Mouse (Mus musculus): ENCODE measurements around the gene Rabep1. TPM values are rescaled to one million over a fixed set of nuclear protein-coding genes. Genes with fewer than 3 reads are reported as not detected.
"Not testable (repeated sequence)": the region's sequence is repeated elsewhere in the genome, so short reads cannot be mapped to it uniquely, and the experiment has no call there.

Rabep1 gene
- polyA plus RNA-seq, 1 experiment = 12.3 TPM

GRCm38 (mm10) chr11:70891616-70892015, 47.0 kb downstream of the Rabep1 start:
- DNase-seq (ENCODE audit: low spot score) = no peak

GRCm38 (mm10) chr11:70897680-70898079, 53.1 kb downstream of the Rabep1 start:
- no peak for DNase-seq (ENCODE audit: low spot score)

DNA sequence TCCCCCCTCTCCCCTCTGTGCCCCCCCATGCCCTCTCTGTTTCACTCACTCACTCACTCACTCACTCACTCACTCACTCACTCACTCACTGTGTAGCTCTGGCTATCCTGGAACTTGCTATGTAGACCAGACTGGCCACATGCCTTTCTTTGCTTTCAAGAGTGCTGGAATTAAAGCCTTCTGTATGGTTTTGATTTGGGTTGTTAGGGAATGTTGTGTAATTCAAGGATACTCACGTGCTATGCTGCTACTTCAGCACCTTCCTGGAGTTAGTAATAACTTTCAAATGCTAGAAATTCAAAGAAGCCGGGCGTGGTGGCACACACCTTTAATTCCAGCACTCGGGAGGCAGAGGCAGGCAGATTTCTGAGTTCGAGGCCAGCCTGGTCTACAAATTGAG, 53.6 kb downstream of the Rabep1 start:
- DNase-seq (ENCODE audit: low spot score) = not testable (repeated sequence)

DNA sequence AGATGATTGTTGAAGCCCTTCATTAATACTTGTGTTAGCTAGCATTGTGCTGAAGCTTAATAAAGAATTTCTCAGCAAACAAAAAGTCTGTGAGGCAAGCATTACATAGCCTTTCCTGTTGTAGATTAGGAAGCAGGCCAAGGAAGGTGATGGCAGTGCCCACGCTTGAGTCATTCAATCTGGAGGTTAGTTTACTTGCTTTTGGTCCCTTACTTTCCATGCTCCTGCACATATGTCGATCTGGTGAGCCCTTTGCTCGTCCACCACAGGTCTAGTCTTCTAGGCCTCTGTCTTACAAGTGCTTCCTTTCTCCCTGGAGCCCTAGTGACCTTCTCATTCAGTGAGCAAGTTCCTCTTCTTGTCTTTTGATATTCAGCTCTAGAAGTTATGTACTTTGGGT, 62.1 kb downstream of the Rabep1 start:
- no peak for DNase-seq (ENCODE audit: low spot score)

- no peak for DNase-seq (ENCODE audit: low spot score)
These were observed 66.7 kb downstream of the Rabep1 start for GRCm38 (mm10) chr11:70911323-70911722.

- no peak for DNase-seq (ENCODE audit: low spot score)
These were observed 67.3 kb downstream of the Rabep1 start for GRCm38 (mm10) chr11:70911920-70912319.

DNA sequence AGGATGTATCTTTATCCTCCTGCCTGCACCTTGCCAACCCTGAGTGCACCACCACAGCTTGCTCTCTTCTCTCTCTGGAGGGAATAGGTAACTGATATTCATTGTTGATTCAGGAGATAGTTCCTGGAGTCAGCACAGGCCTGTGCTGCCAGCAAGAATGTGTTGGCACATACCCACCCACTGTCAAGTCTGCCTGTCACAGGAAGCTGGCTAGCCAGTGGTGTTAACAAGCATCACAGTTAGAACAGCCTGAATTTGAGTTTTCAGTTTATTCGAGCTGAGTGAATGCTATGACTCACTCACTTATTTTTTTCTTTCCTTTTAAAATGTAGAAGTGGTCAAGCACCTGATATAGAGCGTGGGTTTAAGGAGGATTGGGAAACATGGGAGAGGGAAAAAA, 73.3 kb downstream of the Rabep1 start:
- DNase-seq (ENCODE audit: low spot score) = no peak

DNA sequence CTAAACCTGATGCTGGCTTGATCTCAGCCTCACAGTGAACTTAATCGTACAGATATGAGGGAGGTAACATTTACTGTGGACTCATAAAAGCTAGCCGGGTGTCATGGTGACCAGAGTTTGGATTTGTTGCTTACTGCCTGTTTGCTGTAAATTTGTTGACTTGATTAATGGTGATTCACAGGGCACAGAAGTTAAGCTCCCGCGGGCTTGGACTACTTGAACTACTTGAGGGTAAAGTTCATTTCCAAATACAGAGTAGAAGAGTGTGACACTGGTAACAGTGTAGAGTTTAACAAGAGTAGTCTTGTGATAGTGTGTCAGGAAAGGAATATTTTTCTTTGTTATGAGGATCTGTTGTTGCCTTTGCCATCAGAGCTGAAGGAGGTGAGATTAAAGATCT, 74.9 kb downstream of the Rabep1 start:
- no peak for DNase-seq (ENCODE audit: low spot score)

DNA sequence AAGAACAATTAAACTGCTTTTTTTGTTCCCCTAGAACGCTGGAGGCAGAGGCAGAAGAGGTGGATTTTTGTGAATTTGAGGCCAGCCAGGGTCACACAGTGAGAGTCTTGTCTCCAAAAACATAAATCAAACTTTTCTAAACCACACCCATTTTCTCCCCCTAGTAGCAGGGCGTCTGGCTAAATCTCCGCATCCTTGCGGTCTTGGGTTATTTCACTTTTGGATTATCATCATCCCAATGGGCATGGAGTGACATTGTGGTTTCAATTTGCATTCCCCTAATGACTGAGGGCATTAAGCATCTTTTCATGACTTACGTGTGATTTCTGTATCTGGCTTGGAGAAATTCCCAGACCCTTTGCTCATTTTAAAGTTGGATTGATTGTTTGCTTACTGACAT, 86.9 kb downstream of the Rabep1 start:
- no peak for DNase-seq (ENCODE audit: low spot score)

DNA sequence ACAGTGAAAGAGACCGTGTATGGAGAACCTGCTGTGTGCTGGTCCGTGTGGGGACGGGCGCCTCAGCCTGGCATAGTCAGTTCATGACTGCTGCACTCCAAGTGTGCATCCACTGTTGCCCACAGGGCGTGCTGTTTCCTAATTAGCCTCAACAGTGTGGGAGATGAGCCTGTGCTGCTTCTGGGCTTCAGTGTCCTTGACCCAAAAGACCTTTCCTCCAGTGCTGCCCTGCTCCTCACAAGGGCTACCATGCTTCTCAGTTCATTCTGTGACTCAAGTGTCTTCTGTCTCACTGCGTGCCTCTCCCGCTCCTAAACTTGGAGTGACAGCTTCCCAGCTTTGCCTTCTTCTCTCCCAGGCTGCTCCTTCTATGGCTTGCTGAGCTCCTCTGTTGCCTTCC, 90.7 kb downstream of the Rabep1 start:
- no peak for DNase-seq (ENCODE audit: low spot score)

GRCm38 (mm10) chr11:70942596-70942995, 98.0 kb downstream of the Rabep1 start:
- DNase-seq (ENCODE audit: low spot score) = no peak

DNA sequence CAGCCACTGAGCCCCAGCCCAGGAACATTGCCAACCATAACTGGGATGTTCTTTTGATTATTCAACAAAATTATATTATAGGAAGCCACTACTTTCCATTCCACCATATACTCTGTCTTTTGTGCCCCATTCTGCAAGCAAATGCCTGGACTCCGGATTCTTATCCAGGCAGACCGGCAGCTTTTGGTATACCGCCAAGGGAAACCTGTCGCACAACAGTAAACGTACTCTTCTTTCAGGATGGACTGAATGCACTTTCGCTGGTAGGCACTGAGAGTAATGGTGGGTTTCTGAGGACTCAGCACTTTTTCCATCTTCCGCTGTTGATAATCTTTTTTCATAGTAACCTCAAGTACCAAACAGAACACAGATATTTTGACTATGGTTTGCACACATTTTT, 99.1 kb downstream of the Rabep1 start:
- no peak for DNase-seq (ENCODE audit: low spot score)

DNA sequence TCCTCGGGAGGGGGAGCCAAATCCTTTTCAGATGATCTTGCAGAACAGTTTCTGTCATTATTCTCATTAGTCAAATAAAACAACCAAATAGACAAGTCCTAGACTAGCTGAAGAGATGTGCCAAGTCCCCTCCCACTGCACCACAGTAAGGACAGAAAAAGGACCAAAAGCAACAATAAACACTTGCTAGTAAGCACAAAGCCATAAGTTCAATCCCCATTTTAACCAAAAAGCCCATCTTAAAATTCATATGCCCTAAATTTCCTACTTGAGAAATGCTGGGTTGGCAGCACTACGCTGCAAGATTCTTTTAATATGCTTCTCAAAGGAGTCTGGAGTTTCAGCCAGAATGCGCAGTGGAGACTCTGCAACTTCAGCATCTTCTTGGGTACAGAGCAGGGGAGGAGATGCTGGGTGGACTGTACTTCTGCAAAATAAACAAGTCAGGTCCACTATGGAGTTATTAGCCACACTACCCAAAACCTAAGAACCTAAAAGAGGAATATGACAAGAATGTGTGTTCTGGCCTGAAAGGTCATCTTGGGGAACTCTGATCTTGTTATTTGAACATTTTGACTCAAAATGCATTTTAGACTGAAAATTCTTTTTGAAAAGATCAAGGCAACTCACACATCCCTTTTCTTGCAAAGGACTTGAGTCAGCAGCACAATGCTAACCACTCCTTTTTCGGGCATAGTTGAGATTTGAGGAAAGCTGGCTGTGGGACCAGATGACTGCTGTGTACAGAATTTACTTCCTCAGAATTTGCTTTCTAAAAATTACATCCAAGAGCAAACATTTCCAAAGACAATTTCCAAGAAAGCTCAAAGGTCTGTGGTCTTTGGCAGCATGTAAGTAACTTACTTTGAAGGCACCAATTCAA, 100.6 kb downstream of the Rabep1 start:
- no peak for DNase-seq (ENCODE audit: low spot score)

DNA sequence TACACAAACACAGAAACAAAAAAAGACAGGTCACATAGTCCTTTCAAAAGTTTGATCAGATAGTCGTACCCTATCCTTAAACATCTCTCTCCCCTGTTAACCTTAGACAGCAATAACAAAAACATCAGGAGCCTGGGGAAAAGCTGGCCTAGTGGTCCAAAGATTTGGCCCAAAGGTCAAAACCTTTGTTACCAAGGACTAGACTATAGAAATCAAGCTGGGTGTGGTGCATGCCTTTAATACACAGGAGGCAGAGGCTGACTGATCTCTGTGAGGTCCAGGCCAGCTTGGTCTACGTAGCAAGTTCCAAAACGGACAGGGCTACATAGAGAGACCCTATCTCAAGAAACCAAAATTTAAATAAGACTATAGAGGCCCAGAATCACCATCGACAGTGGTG, 110.1 kb downstream of the Rabep1 start:
- no peak for DNase-seq (ENCODE audit: low spot score)

DNA sequence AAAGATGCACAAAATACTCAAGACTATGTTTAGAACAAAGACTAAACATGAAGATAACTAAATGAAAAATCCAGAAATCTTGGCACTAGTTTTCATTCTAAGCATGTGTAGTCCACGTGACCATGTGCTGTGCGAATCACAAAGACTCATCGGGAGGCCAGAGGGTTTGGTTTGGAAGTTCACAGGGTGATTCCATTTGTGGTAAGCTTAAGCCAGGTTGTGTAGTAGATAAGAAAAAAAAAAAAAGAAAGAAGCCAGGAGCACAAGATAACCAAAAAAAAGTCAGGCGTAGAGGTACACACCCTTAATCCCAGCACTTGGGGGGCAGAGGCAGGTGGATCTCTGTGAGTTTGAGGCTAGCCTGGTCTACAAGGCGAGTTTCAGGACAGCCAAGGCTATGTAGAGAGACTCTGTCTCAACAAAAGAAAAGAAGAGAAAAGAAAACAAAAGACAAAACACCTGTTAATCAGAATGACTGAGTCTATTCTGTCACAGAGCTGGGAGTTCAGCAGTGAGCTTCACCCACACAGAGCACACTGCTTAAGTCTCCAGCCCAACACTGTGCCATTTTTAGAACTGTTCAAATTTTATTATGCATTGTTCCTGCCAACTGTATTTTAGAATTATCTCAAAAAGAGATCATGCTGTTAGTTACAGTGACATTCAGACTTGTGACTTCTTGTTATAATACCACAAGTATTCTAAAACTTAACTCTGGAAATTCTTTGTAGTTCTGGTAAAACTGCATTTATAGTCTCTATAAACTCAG, 116.4 kb downstream of the Rabep1 start:
- no peak for DNase-seq (ENCODE audit: low spot score)

GRCm38 (mm10) chr11:70964222-70964907, 119.8 kb downstream of the Rabep1 start:
- no peak for DNase-seq (ENCODE audit: low spot score)

- DNase-seq (ENCODE audit: low spot score) = no peak
These were observed 124.8 kb downstream of the Rabep1 start for GRCm38 (mm10) chr11:70969271-70969794.

DNA sequence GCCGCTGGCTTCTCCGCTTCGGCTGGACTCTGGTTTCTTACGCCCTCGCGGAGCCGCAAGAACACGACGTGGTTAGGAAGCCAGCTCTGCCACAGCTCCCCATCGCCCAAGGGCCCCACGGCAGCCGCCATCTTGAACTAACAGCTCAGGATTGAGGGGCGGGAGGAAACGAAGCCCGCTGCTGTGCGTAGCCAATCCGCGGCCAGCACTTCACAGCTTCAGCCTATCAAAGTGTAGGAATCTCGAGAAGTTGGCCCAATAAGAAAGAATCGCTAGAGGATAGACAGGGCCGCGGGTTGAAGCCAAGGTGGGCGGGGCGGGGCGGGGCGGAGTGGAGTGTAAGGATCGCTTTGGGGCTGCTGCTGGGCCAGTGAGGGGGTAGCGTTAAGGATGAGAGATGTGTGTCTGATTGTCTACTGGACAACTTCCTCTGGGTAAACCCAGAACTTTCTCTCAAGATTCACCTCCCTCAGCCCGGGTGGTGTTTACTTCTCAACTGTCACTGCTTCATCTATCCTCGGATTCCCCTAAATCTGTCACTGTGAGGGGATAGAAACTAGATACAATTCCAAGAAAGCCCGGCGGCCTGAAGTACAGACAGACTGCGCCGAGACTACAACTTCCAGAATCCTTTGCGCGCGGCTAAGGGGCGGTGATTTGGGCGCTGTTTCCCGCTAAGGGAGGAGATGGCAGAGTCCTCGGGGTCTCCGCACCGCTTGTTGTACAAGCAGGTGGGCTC, 125.4 kb downstream of the Rabep1 start, which contains the start of the genes Nup88 and Rpain:
TSS of gene Nup88 (minus strand) at position 153 of the 739 bp plus-strand sequence.
TSS of gene Rpain (plus strand) at position 393 of the 739 bp plus-strand sequence.
- peak; percentile 79 for DNase-seq (ENCODE audit: low spot score)

GRCm38 (mm10) chr11:70970560-70971540, 126.3 kb downstream of the Rabep1 start:
- no peak for DNase-seq (ENCODE audit: low spot score)

DNA sequence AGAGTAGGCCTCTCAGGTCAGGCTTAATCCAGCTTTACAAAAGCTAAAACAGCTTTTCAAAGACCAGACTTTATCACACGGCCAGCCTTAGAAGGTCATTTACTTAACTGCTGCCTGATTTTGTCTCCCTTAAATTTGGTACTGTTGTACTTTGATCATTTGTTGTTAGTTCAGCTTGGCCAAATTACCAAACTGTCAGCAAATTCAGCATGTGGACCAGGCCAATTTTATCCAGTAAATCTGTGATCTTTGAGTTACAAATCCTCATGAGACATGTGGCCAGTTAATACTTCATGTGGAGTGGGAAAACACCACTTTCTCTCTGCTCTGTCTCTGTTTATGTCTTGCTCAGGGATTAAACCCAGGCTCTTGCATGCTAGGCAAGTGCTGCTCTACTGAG, 128.0 kb downstream of the Rabep1 start:
- no peak for DNase-seq (ENCODE audit: low spot score)

All from urinary bladder, adult 2 months (tissue).